Mouse (Mus musculus) MEL (cell line): ENCODE data around the gene Islr2. TPM values are rescaled to one million over a fixed set of nuclear protein-coding genes. Genes with fewer than 3 reads are reported as not detected.

Source experiments
- DNase-seq: peaks from one replicate; pipeline ENCODE4 v3.0.0; 2011; ENCODE audit warnings: low read depth, low spot score
- H3K27ac ChIP-seq: 2 replicates; pipeline ENCODE4 v1.5.1; 2012; ENCODE audit warnings: low read depth, mild to moderate bottlenecking, control low read depth, low read length, moderate library complexity; ENCODE audit not compliant: control insufficient read depth
- H3K27me3 ChIP-seq, 2 experiments: fragments of 150-350 bp in 1 of 2; sonication (generic) in 1 of 2; 2 replicates each; pipeline ENCODE4 v1.6.1; 2012; ENCODE audit warnings: low read length in 2 of 2, mild to moderate bottlenecking in 2 of 2, improper control_type of control experiment in 1 of 2, moderate library complexity in 1 of 2; ENCODE audit not compliant: insufficient read depth in 2 of 2, control insufficient read depth in 1 of 2
- H3K36me3 ChIP-seq, 2 experiments: 2 replicates each; pipeline ENCODE4 v1.6.1; 2012 to 2014; ENCODE audit warnings: low read length in 2 of 2, improper control_type of control experiment in 1 of 2, inconsistent platforms in 1 of 2, mild to moderate bottlenecking in 1 of 2; ENCODE audit not compliant: insufficient read depth in 2 of 2, control insufficient read depth in 1 of 2
- H3K4me1 ChIP-seq, 2 experiments: fragments of 150-350 bp in 1 of 2; sonication (generic) in 1 of 2; 2 replicates each; pipeline ENCODE4 v1.6.1; 2012; ENCODE audit warnings: low read length in 2 of 2, improper control_type of control experiment in 1 of 2, mild to moderate bottlenecking in 1 of 2; ENCODE audit not compliant: insufficient read depth in 2 of 2, control insufficient read depth in 1 of 2
- H3K4me3 ChIP-seq, 2 experiments: fragments of 150-350 bp in 1 of 2; sonication (generic) in 1 of 2; 2 replicates each; pipeline ENCODE4 v1.5.1; 2012; ENCODE audit warnings: low read depth in 2 of 2, low read length in 2 of 2, mild to moderate bottlenecking in 2 of 2, moderate library complexity in 2 of 2, control low read depth in 1 of 2, improper control_type of control experiment in 1 of 2; ENCODE audit not compliant: control insufficient read depth in 1 of 2, insufficient read depth in 1 of 2
- H3K79me2 ChIP-seq: 2 replicates; pipeline ENCODE4 v1.6.1; 2012; ENCODE audit warnings: mild to moderate bottlenecking, low read length, moderate library complexity; ENCODE audit not compliant: control insufficient read depth, poor library complexity, insufficient read depth
- H3K9ac ChIP-seq: 2 replicates; pipeline ENCODE4 v1.6.1; 2012; ENCODE audit warnings: low read depth, mild to moderate bottlenecking, control low read depth, low read length, moderate library complexity; ENCODE audit not compliant: control insufficient read depth, poor library complexity, severe bottlenecking
- H3K9me3 ChIP-seq: fragments of 150-350 bp; sonication (generic); replicated peaks from 2 replicates; pipeline ENCODE4 v1.6.1; 2012; ENCODE audit warnings: mild to moderate bottlenecking, low read length, improper control_type of control experiment, moderate library complexity; ENCODE audit not compliant: insufficient read depth
- CHD2 ChIP-seq: IDR thresholded peaks from 2 replicates; pipeline ENCODE4 v1.6.1; 2011; ENCODE audit warnings: low read length, improper control_type of control experiment
- CTCF ChIP-seq, 3 experiments: IDR thresholded peaks in 2 of 3; conservative IDR thresholded peaks in 1 of 3; 2 replicates each; pipeline ENCODE4 v1.5.1; 2011 to 2012; ENCODE audit warnings: low read length in 3 of 3, low read depth in 2 of 3, mild to moderate bottlenecking in 2 of 3, improper control_type of control experiment in 1 of 3, inconsistent platforms in 1 of 3, mixed read lengths in 1 of 3, moderate library complexity in 1 of 3; ENCODE audit not compliant: control insufficient read depth in 1 of 3, insufficient read depth in 1 of 3, poor library complexity in 1 of 3, severe bottlenecking in 1 of 3
- E2F4 ChIP-seq: IDR thresholded peaks from 2 replicates; pipeline ENCODE4 v1.6.1; 2011; ENCODE audit warnings: low read depth, low read length, improper control_type of control experiment, borderline replicate concordance
- EP300 ChIP-seq, 2 experiments: IDR thresholded peaks; 2 replicates each; pipeline ENCODE4 v1.6.1; 2011; ENCODE audit warnings: improper control_type of control experiment in 2 of 2, low read length in 2 of 2, low read depth in 1 of 2, mild to moderate bottlenecking in 1 of 2
- KAT2A ChIP-seq: conservative IDR thresholded peaks from 2 replicates; pipeline ENCODE4 v1.6.1; 2012; ENCODE audit warnings: low read depth, low read length, improper control_type of control experiment, inconsistent platforms
- MEF2A ChIP-seq: IDR thresholded peaks from 2 replicates; pipeline ENCODE4 v1.6.1; 2014; ENCODE audit warnings: low read depth, mild to moderate bottlenecking, inconsistent platforms, low read length, improper control_type of control experiment; ENCODE audit not compliant: poor library complexity, insufficient replicate concordance, severe bottlenecking; ENCODE audit errors: extremely low read depth
- MXI1 ChIP-seq: IDR thresholded peaks from 2 replicates; pipeline ENCODE4 v1.6.1; 2011; ENCODE audit warnings: mild to moderate bottlenecking, low read depth, low read length, improper control_type of control experiment
- NRF1 ChIP-seq: IDR thresholded peaks from 2 replicates; pipeline ENCODE4 v1.6.1; 2014; ENCODE audit warnings: low read depth, mild to moderate bottlenecking, inconsistent platforms, low read length, improper control_type of control experiment, moderate library complexity; ENCODE audit not compliant: poor library complexity, insufficient read depth, severe bottlenecking
- POLR2A ChIP-seq, 2 experiments: IDR thresholded peaks; 2 replicates each; pipeline ENCODE4 v1.6.1; 2011 to 2012; ENCODE audit warnings: low read length in 2 of 2, mild to moderate bottlenecking in 2 of 2, control low read depth in 1 of 2, improper control_type of control experiment in 1 of 2, low read depth in 1 of 2, moderate library complexity in 1 of 2; ENCODE audit not compliant: control insufficient read depth in 1 of 2, insufficient read depth in 1 of 2, poor library complexity in 1 of 2
- POLR2AphosphoS2 ChIP-seq: IDR thresholded peaks from 2 replicates; pipeline ENCODE4 v1.6.1; 2011; ENCODE audit warnings: low read length, improper control_type of control experiment
- TCF12 ChIP-seq: IDR thresholded peaks from 2 replicates; pipeline ENCODE4 v1.6.1; 2014; ENCODE audit warnings: low read depth, mild to moderate bottlenecking, inconsistent platforms, low read length, improper control_type of control experiment, moderate library complexity
- UBTF ChIP-seq: IDR thresholded peaks from 2 replicates; pipeline ENCODE4 v1.6.1; 2012; ENCODE audit warnings: low read depth, mild to moderate bottlenecking, inconsistent platforms, low read length, improper control_type of control experiment, moderate library complexity, borderline replicate concordance; ENCODE audit not compliant: insufficient read depth
- ZNF384 ChIP-seq: IDR thresholded peaks from 2 replicates; pipeline ENCODE4 v1.6.1; 2012; ENCODE audit warnings: low read depth, mild to moderate bottlenecking, inconsistent platforms, low read length, improper control_type of control experiment
- polyA plus RNA-seq, 2 experiments: library from polyadenylated mRNA; stranded (reverse) in 1 of 2; unstranded in 1 of 2; fragments of >175 nt in 1 of 2; fragments of >200 nt in 1 of 2; gene quantifications; 2 replicates each; pipeline versions ENCODE4 v1.2.1 to v1.2.4; 2012; ENCODE audit warnings: low replicate concordance in 2 of 2, low read depth in 1 of 2; ENCODE audit not compliant: insufficient read length in 2 of 2, insufficient read depth in 1 of 2, missing spikeins in 1 of 2
- total RNA-seq: library from RNA; depleted of rRNA; stranded (reverse); fragments of 300-350 nt; gene quantifications from 2 replicates; pipeline ENCODE4 v1.2.3, GENCODE M21; 2012; rRNA removed

Islr2 gene
- total and polyA plus RNA-seq, 3 experiments = 0.15 to 0.17 TPM; not detected in 1

DNA sequence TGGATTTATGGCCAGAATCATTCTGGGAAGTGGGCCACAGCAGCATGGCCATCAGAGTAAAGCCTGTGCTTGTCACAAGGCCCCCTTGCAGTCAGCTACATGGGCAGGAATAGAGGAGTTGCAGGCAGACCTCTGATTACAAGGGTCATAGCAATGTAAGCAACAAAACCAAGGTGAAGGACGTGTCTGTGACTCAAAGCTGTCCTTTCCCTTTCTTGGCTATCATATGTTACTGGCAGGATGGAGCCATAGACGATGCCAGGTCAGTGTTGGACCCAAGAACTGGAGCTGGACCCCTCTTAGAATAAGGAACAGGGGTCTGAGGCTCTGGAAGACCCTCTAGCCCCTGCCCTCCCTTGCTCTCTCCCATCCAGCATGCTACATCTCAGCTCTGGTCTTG lies 55.3 kb downstream of the Islr2 start:
- Histone ChIP-seq H3K9ac (no peak overlapping the region), H3K4me3 (no peak overlapping the region), H3K27me3 (peaks cover 4 to 34% of the 10 kb centered on the region in 2 experiments), H3K9me3 (no peaks in the 10 kb centered on the region), H3K36me3 (no peaks in the 10 kb centered on the region), H3K4me1 (no peaks in the 10 kb centered on the region), H3K27ac (no peak overlapping the region), H3K79me2 (no peaks in the 10 kb centered on the region)
- no peak for DNase-seq
- TF ChIP-seq MEF2A (no peak), CTCF (IDR thresholded peaks at IDR 0.05 in 2 of 3, conservative IDR thresholded peaks at IDR 0.05 in 1 of 3; ENCODE audit: control insufficient read depth in 1 of 3, insufficient read depth in 1 of 3, low read depth in 2 of 3, low read length in 3 of 3, poor library complexity in 1 of 3, severe bottlenecking in 1 of 3) (no peak), POLR2AphosphoS2 (no peak), TCF12 (no peak), KAT2A (no peak), ZNF384 (no peak), POLR2A (IDR thresholded peaks at IDR 0.05; ENCODE audit: control insufficient read depth in 1 of 2, insufficient read depth in 1 of 2, low read depth in 1 of 2, low read length in 2 of 2, poor library complexity in 1 of 2) (no peak), CHD2 (no peak), MXI1 (no peak), NRF1 (no peak), EP300 (IDR thresholded peaks at IDR 0.05; ENCODE audit: low read depth in 1 of 2, low read length in 2 of 2) (no peak), E2F4 (no peak), UBTF (no peak)

Other genes with a start within 250 kb of the Islr2 start
- not detected in 2 replicates for gene Cyp11a1, start 197.9 kb downstream of the Islr2 start, total RNA-seq
- gene Cyp11a1, start 197.9 kb downstream of the Islr2 start, polyA plus RNA-seq = not detected
- gene Stra6, start 140.5 kb downstream of the Islr2 start, total RNA-seq = not detected in 2 replicates
- not detected for gene Stra6, start 140.5 kb downstream of the Islr2 start, polyA plus RNA-seq
- not detected in 2 replicates for gene Ccdc33, start 85.5 kb downstream of the Islr2 start, total RNA-seq
- gene Ccdc33, start 85.5 kb downstream of the Islr2 start, polyA plus RNA-seq = not detected
- gene Islr, start within 50 bp of the Islr2 start, total RNA-seq = not detected in 2 replicates
- gene Islr, start within 50 bp of the Islr2 start, polyA plus RNA-seq = not detected
- gene Pml, start 45.5 kb upstream of the Islr2 start, total RNA-seq = 19.3 and 25.2 TPM in 2 replicates
- 10 to 100 TPM in 1 of 2 experiments, not detected in 1; 56.6 TPM for gene Pml, start 45.5 kb upstream of the Islr2 start, polyA plus RNA-seq
- gene Stoml1, start 48.8 kb upstream of the Islr2 start, total RNA-seq = 5.9 and 6.4 TPM in 2 replicates
- 1 to 10 TPM in 1 of 2 experiments, not detected in 1; 8.7 TPM for gene Stoml1, start 48.8 kb upstream of the Islr2 start, polyA plus RNA-seq
- gene Loxl1, start 108.9 kb upstream of the Islr2 start, total RNA-seq = not detected in 2 replicates
- not detected for gene Loxl1, start 108.9 kb upstream of the Islr2 start, polyA plus RNA-seq
- gene Tbc1d21, start 166.1 kb upstream of the Islr2 start, total RNA-seq = not detected in 2 replicates
- gene Tbc1d21, start 166.1 kb upstream of the Islr2 start, polyA plus RNA-seq = under 1 TPM in 1 of 2 experiments, not detected in 1; 0.13 TPM